Mouse (Mus musculus) intestine, embryonic 15.5 days (tissue): ENCODE data around the gene Lcn2. TPM values are rescaled to one million over a fixed set of nuclear protein-coding genes. Genes with fewer than 3 reads are reported as not detected.

ENCODE experiments used
- ATAC-seq: fragments of 200-750 bp; cut with Nextera tagmentation; 2 replicates; pipeline ENCODE4 v1.8.0; 2017; ENCODE audit warnings: moderate TSS enrichment, moderate library complexity
- H3K27ac ChIP-seq: fragments of 300-500 bp; sonication (generic); 2 replicates; pipeline ENCODE4 v1.5.1; 2015; ENCODE audit warnings: mild to moderate bottlenecking, inconsistent platforms
- H3K27me3 ChIP-seq: fragments of 300-500 bp; sonication (generic); replicated peaks from 2 replicates; pipeline ENCODE4 v1.6.1; 2015; ENCODE audit warnings: inconsistent platforms
- H3K36me3 ChIP-seq: fragments of 300-500 bp; sonication (generic); 2 replicates; pipeline ENCODE4 v1.6.1; 2015; ENCODE audit warnings: inconsistent platforms
- H3K4me1 ChIP-seq: fragments of 300-500 bp; sonication (generic); replicated peaks from 2 replicates; pipeline ENCODE4 v1.6.1; 2015; ENCODE audit warnings: inconsistent platforms
- H3K4me2 ChIP-seq: fragments of 300-500 bp; sonication (generic); replicated peaks from 2 replicates; pipeline ENCODE4 v1.6.1; 2015; ENCODE audit warnings: mild to moderate bottlenecking, inconsistent platforms
- H3K4me3 ChIP-seq: fragments of 300-500 bp; sonication (generic); replicated peaks from 2 replicates; pipeline ENCODE4 v1.5.1; 2015; ENCODE audit warnings: inconsistent platforms
- H3K9ac ChIP-seq: fragments of 300-500 bp; sonication (generic); 2 replicates; pipeline ENCODE4 v1.6.1; 2015; ENCODE audit warnings: inconsistent platforms
- H3K9me3 ChIP-seq: fragments of 300-500 bp; sonication (generic); 2 replicates; pipeline ENCODE4 v1.6.1; 2016; ENCODE audit warnings: inconsistent platforms
- WGBS: fragments of 180-500 bp; shearing (Covaris S2); methylation state at CpG from one replicate; pipeline ENCODE4 v1.1.7; 2015; 5-methylcytosine and 5-hydroxymethylcytosine counted together
- polyA plus RNA-seq: library from polyadenylated mRNA; unstranded; fragments of >200 nt; fragmentation: Nextera tagmentation; extraction: Ambion mirVana; gene quantifications from 2 replicates; pipeline ENCODE4 v1.2.1, GENCODE M21; 2015

Gene Lcn2
- polyA plus RNA-seq, 1 experiment from 2014 or later: 1.8 TPM

DNA sequence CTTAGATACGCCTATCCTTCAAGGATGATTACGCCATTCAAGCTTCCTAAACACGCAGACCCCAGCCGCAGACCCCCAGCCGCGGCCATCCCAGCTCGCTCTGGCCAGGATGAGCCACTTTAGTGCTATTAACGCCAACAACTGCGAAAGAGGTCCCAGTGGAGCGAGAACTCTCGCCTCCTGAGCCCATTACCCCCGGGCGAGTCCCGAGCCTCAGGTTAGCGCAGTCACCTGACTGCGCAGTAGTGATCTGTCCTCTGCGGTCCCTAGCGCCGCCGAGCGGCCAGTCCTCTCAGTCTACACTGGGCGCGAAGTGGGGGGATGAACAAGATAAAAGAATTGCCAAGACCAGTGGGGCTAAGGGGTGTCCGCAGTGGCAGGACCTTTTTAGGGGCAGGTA, 26.6 kb downstream of the Lcn2 start:
- WGBS: 2% methylated on average over 24 of the region's 24 CpGs
- H3K9me3 ChIP-seq: no peaks in the 10 kb centered on the region
- peak; percentile 78 for ATAC-seq
- H3K4me2 ChIP-seq: peak overlapping the region; percentile 87
- H3K4me1 ChIP-seq: peaks cover 23% of the 10 kb centered on the region
- H3K27me3 ChIP-seq: no peaks in the 10 kb centered on the region
- H3K27ac ChIP-seq: peak overlapping the region; percentile 75
- H3K36me3 ChIP-seq: 0 out of 2 replicates have a peak, but pooled peaks cover 9% of the 10 kb centered on the region
- peak overlapping the region; percentile 61 for H3K9ac ChIP-seq
- peak overlapping the region; percentile 39 for H3K4me3 ChIP-seq

DNA sequence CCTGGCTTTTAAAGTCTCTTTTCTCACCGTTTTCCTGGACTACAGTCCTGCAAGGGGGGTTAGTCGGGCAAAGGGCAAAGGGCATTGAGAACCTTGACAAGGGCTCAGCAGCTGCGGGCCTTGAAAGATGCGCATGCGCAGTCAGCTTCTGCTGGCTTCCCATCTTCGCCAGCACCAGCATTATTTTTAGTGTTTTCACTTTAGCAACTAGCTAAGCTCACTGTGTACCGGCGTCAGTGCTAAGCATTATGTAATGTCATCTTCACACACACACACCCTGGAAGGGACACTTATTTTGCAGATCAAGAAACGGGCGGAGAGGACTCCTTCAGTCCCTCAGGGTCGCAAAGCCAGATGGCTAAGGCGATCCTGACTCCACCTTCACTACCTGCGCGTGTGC, 27.3 kb downstream of the Lcn2 start:
- Histone ChIP-seq H3K27me3 (no peaks in the 10 kb centered on the region), H3K36me3 (0 out of 2 replicates have a peak, but pooled peaks cover 9% of the 10 kb centered on the region), H3K27ac (peak overlapping the region; percentile 75), H3K4me3 (peak overlapping the region; percentile 39), H3K4me2 (peak overlapping the region; percentile 87), H3K4me1 (peaks cover 23% of the 10 kb centered on the region), H3K9ac (no peak overlapping the region), H3K9me3 (no peaks in the 10 kb centered on the region)
- ATAC-seq: peak; percentile 23
- 4% methylated on average over 14 of the region's 14 CpGs for WGBS

DNA sequence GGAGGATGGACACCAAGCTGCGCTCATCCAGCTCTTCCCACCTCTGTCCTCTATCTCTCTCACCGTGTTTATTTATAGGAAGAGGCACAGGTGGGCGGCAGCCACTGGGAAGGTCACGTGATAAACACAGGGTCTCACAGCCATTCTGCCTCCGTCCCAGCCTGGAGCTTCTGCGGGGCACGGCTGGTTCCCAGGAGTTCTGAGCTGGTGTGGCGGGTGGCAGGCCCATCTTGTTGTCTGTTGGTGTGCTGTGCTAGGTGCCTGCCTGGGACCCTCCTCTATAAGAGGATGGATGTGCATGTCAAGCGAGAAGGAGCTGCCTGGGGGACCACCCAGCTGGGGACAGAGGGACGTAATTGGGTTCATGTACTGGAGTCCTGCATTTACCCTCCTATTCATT, 29.7 kb downstream of the Lcn2 start:
- no peak overlapping the region for H3K4me2 ChIP-seq
- H3K4me1 ChIP-seq: peaks cover 12% of the 10 kb centered on the region
- no peak overlapping the region for H3K27ac ChIP-seq
- no peak overlapping the region for H3K9ac ChIP-seq
- no peaks in the 10 kb centered on the region for H3K36me3 ChIP-seq
- no peaks in the 10 kb centered on the region for H3K27me3 ChIP-seq
- no peaks in the 10 kb centered on the region for H3K9me3 ChIP-seq
- 59% methylated on average over 10 of the region's 10 CpGs for WGBS
- no peak for ATAC-seq
- H3K4me3 ChIP-seq: no peak overlapping the region

DNA sequence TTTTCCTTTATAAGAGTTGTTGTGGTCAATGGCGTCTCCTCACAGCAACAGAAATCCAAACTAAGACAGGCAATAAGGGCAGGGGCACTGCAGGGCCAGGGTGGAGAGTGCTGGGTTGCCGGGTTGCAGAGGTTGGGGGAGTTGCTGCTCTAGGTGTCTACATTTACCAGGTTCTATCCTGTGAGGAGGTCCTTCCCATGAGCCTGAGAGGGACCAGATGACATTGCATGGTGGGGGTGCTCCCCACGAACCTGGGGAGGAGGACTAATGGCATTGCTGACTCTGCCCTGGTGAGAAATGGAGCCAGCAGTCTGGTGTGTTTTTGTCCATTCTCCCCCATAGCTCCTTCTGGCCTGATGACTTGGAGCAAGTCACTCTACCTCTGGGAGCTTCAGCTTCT, 30.3 kb downstream of the Lcn2 start:
- H3K27ac ChIP-seq: no peak overlapping the region
- H3K9me3 ChIP-seq: no peaks in the 10 kb centered on the region
- no peak overlapping the region for H3K4me3 ChIP-seq
- H3K36me3 ChIP-seq: no peaks in the 10 kb centered on the region
- no peaks in the 10 kb centered on the region for H3K27me3 ChIP-seq
- WGBS: 62% methylated on average over 3 of the region's 3 CpGs
- no peak for ATAC-seq
- peaks cover 14% of the 10 kb centered on the region for H3K4me1 ChIP-seq
- no peak overlapping the region for H3K9ac ChIP-seq
- no peak overlapping the region for H3K4me2 ChIP-seq

DNA sequence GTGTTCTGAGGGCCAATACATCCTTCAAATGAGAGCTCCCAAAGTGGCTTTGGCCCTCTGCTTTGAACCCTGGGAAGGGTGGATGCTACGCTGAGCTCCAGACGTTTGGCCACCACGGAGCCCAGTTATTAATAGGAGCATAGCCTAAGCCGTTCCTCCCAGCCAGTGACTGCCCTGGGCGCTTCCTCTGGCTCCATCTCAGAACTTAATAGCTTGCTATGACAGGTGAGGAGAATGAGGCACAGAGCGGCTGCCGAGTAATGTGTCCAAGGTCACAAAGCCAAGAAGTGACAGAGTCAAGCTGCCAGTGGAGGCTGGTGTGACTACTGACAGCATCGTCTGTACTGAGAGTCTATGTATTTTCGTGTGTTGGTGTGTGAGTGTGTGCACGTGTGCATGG, 31.8 kb downstream of the Lcn2 start:
- Histone ChIP-seq H3K9me3 (no peaks in the 10 kb centered on the region), H3K4me2 (no peak overlapping the region), H3K4me1 (peaks cover 22% of the 10 kb centered on the region), H3K9ac (no peak overlapping the region), H3K27me3 (no peaks in the 10 kb centered on the region), H3K4me3 (no peak overlapping the region), H3K27ac (no peak overlapping the region), H3K36me3 (no peaks in the 10 kb centered on the region)
- WGBS: 70% methylated on average over 10 of the region's 10 CpGs
- no peak for ATAC-seq

DNA sequence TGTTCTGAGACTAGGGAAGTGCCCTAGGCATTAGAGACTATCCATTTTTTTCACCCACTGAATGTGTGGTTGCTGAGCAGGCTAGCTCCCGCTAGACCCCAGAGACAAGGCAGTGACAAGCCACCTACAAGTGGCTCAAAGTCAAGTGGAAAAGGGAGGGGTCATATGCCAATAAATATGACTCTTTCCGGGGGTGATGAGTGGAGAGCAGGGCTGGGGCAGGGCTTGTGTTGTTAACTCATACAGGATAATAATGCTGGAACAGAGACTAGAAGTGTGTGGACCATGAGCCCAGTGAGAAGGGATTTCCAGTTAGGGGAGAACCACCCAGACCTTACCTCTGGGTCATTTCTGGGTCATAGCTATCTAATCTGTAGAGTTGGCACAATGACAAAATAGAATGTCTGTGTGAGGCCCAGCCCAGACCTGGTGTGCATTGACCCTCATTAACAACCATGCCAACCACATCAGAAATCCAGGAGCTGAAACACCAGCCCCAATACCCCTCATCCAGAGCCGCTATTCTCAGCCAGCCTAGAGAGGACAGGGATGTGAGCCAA, 33.6 kb downstream of the Lcn2 start:
- H3K27ac ChIP-seq: peak overlapping the region; percentile 86

DNA sequence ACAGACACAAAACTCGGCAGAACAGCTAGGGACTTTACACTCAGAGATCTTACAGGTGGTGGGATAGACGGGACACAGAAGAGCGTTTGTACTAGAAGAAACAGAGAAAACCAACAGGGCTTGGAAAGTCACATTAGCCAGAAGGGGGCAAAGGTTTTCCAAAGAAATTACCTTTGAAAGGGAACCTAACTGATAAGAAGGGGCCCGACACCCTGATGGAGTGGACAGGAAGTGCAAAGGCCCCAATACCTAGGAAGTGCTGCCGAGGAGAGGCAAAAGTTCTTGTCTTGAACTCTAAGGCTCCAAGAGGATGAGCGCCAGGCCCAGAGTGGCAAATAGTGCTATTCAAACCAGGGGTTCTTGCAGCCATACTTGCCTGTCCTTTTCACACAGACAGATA, 34.2 kb downstream of the Lcn2 start:
- Histone ChIP-seq H3K27me3 (no peaks in the 10 kb centered on the region), H3K36me3 (no peaks in the 10 kb centered on the region), H3K9me3 (no peaks in the 10 kb centered on the region), H3K9ac (0 out of 2 replicates have a peak overlapping the region, but pooled peaks have one; percentile 83), H3K4me3 (peak overlapping the region; percentile 69; the same call in 1 of the 2 replicates), H3K27ac (peak overlapping the region; percentile 86), H3K4me2 (peak overlapping the region; percentile 92), H3K4me1 (peaks cover 27% of the 10 kb centered on the region)
- 41% methylated on average over 6 of the region's 6 CpGs for WGBS
- peak; percentile 59 for ATAC-seq

More for the DNA sequence above, 33.6 kb downstream of the Lcn2 start:
- Histone ChIP-seq H3K9me3 (no peaks in the 10 kb centered on the region), H3K4me2 (peak overlapping the region; percentile 92), H3K9ac (no peak overlapping the region), H3K4me3 (no peak overlapping the region), H3K36me3 (no peaks in the 10 kb centered on the region), H3K4me1 (peaks cover 27% of the 10 kb centered on the region), H3K27me3 (no peaks in the 10 kb centered on the region)
- peak; percentile 59 for ATAC-seq
- 64% methylated on average over 3 of the region's 3 CpGs for WGBS

DNA sequence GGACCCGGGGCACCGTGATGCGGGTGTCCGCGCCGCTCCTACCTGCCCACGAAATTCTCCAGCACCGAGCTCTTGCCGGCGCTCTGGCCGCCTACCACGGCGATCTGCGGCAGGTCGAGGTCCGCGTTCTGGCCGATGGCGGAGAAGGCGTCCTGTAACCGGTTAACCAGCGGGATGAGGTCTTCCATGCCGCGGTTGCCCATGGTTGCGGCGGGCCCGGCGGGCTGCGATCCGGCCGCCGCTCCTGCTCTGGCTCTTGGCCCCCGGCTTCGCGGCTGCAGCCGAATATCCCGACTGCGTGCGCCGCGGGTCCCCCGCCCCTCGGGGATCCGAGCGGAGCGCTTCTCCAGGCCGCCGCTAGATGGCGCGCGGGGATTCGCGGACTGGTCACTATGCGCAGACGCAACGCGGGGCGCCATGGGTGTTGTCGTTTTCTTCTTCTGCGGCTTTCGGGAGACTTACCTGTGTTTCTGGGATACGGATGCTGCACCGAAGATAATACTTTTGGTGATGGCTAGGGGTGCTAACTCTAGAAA, 35.0 kb downstream of the Lcn2 start, which contains the start of gene Dnm1:
TSS of gene Dnm1 (minus strand) at position 332 of the 536 bp plus-strand sequence.
- peak within 1 kb of the TSS; percentile 92 for H3K4me2 ChIP-seq
- no peaks in the 10 kb centered on the region for H3K27me3 ChIP-seq
- ATAC-seq: peak; percentile 75
- peak within 1 kb of the TSS; percentile 69 for H3K4me3 ChIP-seq
- H3K27ac ChIP-seq: peak within 1 kb of the TSS; percentile 86
- no peaks in the 10 kb centered on the region for H3K9me3 ChIP-seq
- WGBS: under 1% methylated on average over 63 of the region's 63 CpGs
- no peaks in the 10 kb centered on the region for H3K36me3 ChIP-seq
- peaks cover 27% of the 10 kb centered on the region for H3K4me1 ChIP-seq
- peak within 1 kb of the TSS; percentile 83 for H3K9ac ChIP-seq

DNA sequence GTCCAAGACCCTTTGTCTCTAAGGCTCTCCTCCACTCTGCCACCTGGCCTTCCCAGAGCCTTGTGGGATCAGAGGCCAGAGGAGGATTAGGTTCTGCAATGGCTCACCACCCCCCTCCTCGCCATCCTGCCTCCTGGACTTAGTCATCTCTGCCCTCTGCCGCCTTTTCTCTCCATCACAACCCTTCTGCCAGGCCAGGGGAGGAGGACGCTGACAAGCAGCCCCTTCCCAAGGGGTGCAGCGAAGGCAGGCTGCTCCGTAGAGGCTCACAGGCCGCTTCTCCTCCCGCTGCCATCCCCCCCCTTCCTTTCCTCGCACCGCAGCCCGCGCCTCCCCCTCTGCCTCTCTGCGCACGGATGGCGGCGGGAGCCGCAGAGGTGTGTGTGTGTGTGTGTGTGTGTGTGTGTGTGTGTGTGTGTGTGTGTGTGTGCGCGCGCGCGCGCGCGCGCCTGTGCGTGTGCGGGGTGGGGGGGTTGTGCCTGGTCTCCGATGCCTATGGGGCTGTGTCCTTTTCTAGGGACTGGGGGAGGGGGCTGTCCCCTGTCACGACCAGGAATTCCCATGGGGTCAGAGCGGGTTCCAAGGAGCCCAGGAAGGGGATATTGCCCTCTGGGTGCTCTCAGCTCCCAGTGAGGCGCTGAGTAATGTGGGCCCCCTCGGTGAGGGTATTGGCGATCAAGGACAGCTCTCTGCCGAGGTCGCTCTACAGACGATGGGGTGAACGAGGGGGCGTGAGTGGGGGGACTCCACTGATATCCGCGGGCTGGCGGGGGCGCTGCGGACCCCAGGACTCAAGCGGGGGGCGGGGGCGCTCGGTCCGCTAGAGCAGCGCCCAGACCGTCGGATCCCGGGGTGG, 35.7 kb downstream of the Lcn2 start, which contains the start of gene Ciz1:
TSS of gene Ciz1 (plus strand) at position 177 of the 856 bp plus-strand sequence.
- under 1% methylated on average over 39 of the region's 52 CpGs for WGBS
- Histone ChIP-seq H3K4me3 (peak within 1 kb of the TSS; percentile 69), H3K4me1 (peaks cover 27% of the 10 kb centered on the region), H3K4me2 (peak within 1 kb of the TSS; percentile 92), H3K9me3 (no peaks in the 10 kb centered on the region), H3K9ac (peak within 1 kb of the TSS; percentile 83), H3K27ac (peak within 1 kb of the TSS; percentile 84), H3K36me3 (no peaks in the 10 kb centered on the region), H3K27me3 (no peaks in the 10 kb centered on the region)
- ATAC-seq: peak; percentile 24

DNA sequence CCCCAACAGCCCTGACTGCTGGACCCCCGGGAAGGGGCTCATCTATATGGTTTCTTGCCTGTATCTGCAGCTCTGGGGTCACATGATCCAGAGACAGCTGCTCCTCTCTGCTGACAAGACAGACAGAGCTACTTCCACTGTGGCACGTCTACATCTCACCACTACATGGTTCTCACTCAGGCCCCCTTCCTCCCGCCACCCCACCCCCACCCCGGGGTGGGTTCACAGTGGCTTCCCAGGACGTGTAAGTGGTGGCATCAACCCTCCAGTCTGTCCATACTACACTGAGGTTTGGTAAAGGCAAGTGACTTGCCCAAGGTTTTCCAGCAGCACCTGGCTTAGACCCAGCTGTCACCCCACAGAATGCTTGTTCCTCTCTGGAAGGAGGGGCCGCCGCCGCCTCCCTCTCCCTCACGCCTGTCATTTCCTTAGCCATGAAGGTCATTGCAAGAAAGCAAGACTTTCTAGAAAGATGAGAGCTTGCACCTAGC, 36.5 kb downstream of the Lcn2 start:
- peak overlapping the region; percentile 69 for H3K4me3 ChIP-seq
- 51% methylated on average over 9 of the region's 9 CpGs for WGBS
- ATAC-seq: no peak
- peak overlapping the region; percentile 83; the same call in 1 of the 2 replicates for H3K9ac ChIP-seq
- no peaks in the 10 kb centered on the region for H3K9me3 ChIP-seq
- H3K36me3 ChIP-seq: no peaks in the 10 kb centered on the region
- H3K4me2 ChIP-seq: peak overlapping the region; percentile 92
- peaks cover 27% of the 10 kb centered on the region for H3K4me1 ChIP-seq
- H3K27me3 ChIP-seq: no peaks in the 10 kb centered on the region
- no peak overlapping the region for H3K27ac ChIP-seq

DNA sequence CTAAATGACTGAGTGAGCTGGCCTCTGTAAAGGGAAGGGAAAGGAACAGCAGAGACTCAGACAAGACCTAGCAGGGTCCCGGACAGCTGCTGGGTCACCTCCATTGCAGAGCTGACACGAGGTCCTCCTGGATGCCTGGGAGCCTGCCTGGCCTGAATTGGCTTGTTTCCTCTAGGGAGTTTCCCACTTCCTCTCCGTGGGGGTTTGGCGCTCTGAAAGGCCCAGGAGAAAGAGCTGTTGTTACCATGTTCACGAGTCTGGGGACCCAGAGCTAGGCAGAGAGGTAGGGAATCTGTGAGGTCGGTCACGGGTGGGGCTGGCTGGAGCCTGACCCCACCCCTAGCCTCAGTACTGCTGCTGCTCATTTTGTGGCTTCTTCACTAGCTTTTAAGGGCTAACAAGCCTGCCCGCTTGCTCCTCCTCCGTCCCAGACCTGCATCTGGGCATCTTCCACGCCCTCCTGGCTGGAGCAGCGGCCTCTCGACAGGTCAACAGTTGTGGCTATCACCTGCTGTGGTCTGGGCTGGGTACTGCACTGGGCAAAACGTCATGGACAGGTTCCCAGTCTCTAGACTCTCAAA, 37.5 kb downstream of the Lcn2 start:
- no peak overlapping the region for H3K9ac ChIP-seq
- no peaks in the 10 kb centered on the region for H3K36me3 ChIP-seq
- WGBS: 49% methylated on average over 13 of the region's 13 CpGs
- no peaks in the 10 kb centered on the region for H3K27me3 ChIP-seq
- peaks cover 27% of the 10 kb centered on the region for H3K4me1 ChIP-seq
- no peak overlapping the region for H3K27ac ChIP-seq
- no peak for ATAC-seq
- H3K4me2 ChIP-seq: no peak overlapping the region
- H3K4me3 ChIP-seq: no peak overlapping the region
- H3K9me3 ChIP-seq: no peaks in the 10 kb centered on the region
